Mouse (Mus musculus) spleen, adult 2 months (tissue): ENCODE measurements at regions not wholly inside any gene's neighbourhood (a gene's known extent, or its start where the extent isn't known, plus 50 kb on each side); places are given as distances from the start of the nearest gene placed in this dataset.

Experiments
- CTCF ChIP-seq: fragments of 200-500 bp; IDR thresholded peaks from 2 replicates; pipeline ENCODE4 v1.5.1; 2011; ENCODE audit warnings: mild to moderate bottlenecking, inconsistent platforms; ENCODE audit not compliant: insufficient read depth, insufficient read length, insufficient replicate concordance; ENCODE audit errors: extremely low read depth
- POLR2A ChIP-seq: fragments of 200-500 bp; IDR thresholded peaks from 2 replicates; pipeline ENCODE4 v1.6.1; 2011; ENCODE audit warnings: low read depth, low read length, inconsistent platforms

- no peak for TF ChIP-seq POLR2A
- TF ChIP-seq CTCF = no peak
Measured at GRCm38 (mm10) chr6:100424181-100424580, 136.9 kb upstream of the Rybp start.
